Mouse (Mus musculus) liver, postnatal 0 days (tissue): Measurements from ENCODE around the gene Nwd1.

Source experiments
- CTCF ChIP-seq: sonication (generic); IDR thresholded peaks from 2 replicates; pipeline ENCODE4 v1.5.1; 2016; ENCODE audit warnings: antibody characterized with exemption, low read depth
- EP300 ChIP-seq: IDR thresholded peaks from 2 replicates; pipeline ENCODE4 v1.6.1; 2016; ENCODE audit warnings: antibody characterized with exemption, low read depth, mild to moderate bottlenecking

DNA sequence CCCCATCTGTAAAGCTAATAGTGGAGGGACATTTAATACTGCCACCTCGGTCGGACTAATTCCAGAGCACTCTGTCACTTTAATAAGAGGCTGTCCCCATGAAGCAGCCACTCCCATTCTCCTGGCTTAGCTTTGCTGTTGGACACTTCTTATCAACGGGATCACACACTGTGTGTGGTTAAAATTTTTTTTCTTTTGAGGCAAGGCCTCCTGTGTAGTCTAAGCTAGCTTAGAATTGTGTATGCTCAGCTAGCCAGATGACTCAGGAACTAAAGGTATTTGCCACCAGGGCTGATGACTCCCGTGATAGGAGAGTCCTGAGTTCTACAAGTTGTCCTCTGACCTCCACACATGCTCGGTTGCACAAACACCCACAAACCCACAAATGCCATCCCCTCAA lies 18.9 kb downstream of the Nwd1 start:
- TF ChIP-seq CTCF (no peak), EP300 (no peak)
